Mouse (Mus musculus): ENCODE results near the gene Cdx2. TPM values are rescaled to one million over a fixed set of nuclear protein-coding genes. Genes with fewer than 3 reads are reported as not detected.

Gene Cdx2
- polyA plus RNA-seq, 1 experiment = not detected

GRCm38 (mm10) chr5:147277547-147277925, 29.5 kb downstream of the Cdx2 start:
- no peaks in the 10 kb centered on the region for H3K79me2 ChIP-seq (ENCODE audit: control insufficient read depth, insufficient read depth)
- no peak overlapping the region for H3K4me3 ChIP-seq (ENCODE audit: insufficient read depth, poor library complexity, severe bottlenecking)
- peaks cover 69% of the 10 kb centered on the region for H3K27me3 ChIP-seq (ENCODE audit: control insufficient read depth, insufficient read depth, insufficient read length)
- H3K79me3 ChIP-seq (ENCODE audit: low read depth) = no peaks in the 10 kb centered on the region
- no peaks in the 10 kb centered on the region for H3K36me3 ChIP-seq (ENCODE audit: control insufficient read depth, insufficient read depth)
- TF ChIP-seq MAX (IDR thresholded peaks at IDR 0.05) (no peak), MYOD1 (IDR thresholded peaks at IDR 0.05; ENCODE audit: control insufficient read depth, insufficient read length, low read depth) (no peak)
- H3ac ChIP-seq (ENCODE audit: control insufficient read depth, insufficient read length, low read depth) = no peak overlapping the region

DNA sequence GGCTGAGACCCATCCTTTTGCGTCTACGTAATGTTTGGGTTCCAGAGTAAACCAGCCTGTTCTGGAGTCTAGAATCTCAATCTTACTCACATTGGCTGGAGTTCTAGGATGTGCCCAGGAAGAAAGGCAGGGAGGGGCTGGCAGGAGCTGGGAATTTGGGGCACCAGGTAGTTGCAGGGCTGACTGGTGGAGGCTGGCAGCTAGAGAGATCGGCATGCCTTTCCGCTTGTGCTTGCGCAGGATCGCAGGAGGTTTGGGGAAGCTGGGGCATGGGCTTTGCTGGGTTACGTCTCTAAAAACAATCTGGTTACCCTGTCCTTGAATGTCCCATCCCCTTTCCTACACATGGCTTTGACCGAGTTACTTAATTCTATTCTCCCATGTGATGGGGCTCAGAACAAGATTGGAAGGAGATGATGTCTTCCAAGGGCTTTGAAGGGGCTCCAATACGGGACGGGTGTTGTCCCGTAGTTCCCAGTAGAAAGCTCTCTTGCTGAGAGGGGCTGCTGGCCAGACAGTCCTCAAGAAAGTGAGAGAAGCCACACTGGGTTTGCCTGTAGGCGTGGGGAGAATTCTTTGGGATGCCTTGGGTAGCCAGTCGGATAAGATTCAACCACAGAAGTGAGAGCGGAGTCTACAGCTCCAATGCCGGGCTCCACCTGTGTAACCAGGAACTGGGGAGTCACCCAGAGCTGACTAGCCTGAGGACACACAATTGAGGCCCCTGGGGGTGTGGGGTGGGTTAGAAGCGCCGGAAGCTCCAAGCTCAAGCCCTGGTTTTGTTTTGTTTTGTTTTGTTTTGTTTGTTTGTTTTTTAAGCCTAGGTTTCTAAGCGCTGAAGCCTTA, 30.1 kb downstream of the Cdx2 start:
- H3K27me3 ChIP-seq (ENCODE audit: control insufficient read depth, insufficient read depth, insufficient read length) = peaks cover 75% of the 10 kb centered on the region
- H3K36me3 ChIP-seq (ENCODE audit: control insufficient read depth, insufficient read depth) = no peaks in the 10 kb centered on the region
- TF ChIP-seq USF1 (IDR thresholded peaks at IDR 0.05; ENCODE audit: low read depth) (no peak), CEBPB (IDR thresholded peaks at IDR 0.05; ENCODE audit: low read depth) (no peak), MYOD1 (IDR thresholded peaks at IDR 0.05; ENCODE audit: control insufficient read depth, insufficient read length, low read depth) (no peak), MYOG (IDR thresholded peaks at IDR 0.05; ENCODE audit: control insufficient read depth, extremely low read depth, insufficient read length) (no peak), FOSL1 (IDR thresholded peaks at IDR 0.05; ENCODE audit: insufficient read depth, low read length, poor library complexity, severe bottlenecking) (no peak), MAX (IDR thresholded peaks at IDR 0.05) (no peak), CTCF (IDR thresholded peaks at IDR 0.05; ENCODE audit: control insufficient read depth, insufficient read depth, insufficient read length) (no peak)

GRCm38 (mm10) chr5:147275761-147276160, 31.3 kb downstream of the Cdx2 start:
- Histone ChIP-seq H3K79me2 (ENCODE audit: control insufficient read depth, insufficient read depth) (no peaks in the 10 kb centered on the region), H3K36me3 (ENCODE audit: control insufficient read depth, insufficient read depth) (no peaks in the 10 kb centered on the region), H3K4me3 (ENCODE audit: insufficient read depth, poor library complexity, severe bottlenecking) (no peak overlapping the region), H3K27me3 (ENCODE audit: control insufficient read depth, insufficient read depth, insufficient read length) (peaks cover 83% of the 10 kb centered on the region), H3K79me3 (ENCODE audit: low read depth) (no peaks in the 10 kb centered on the region), H3ac (ENCODE audit: control insufficient read depth, insufficient read length, low read depth) (no peak overlapping the region)
- TF ChIP-seq MYOG (IDR thresholded peaks at IDR 0.05; ENCODE audit: control insufficient read depth, extremely low read depth, insufficient read length) (no peak), MAX (IDR thresholded peaks at IDR 0.05) (no peak), MYOD1 (IDR thresholded peaks at IDR 0.05; ENCODE audit: control insufficient read depth, insufficient read length, low read depth) (no peak), CTCF (IDR thresholded peaks at IDR 0.05; ENCODE audit: control insufficient read depth, insufficient read depth, insufficient read length) (no peak), CEBPB (IDR thresholded peaks at IDR 0.05; ENCODE audit: low read depth) (no peak), USF1 (IDR thresholded peaks at IDR 0.05; ENCODE audit: low read depth) (no peak), FOSL1 (IDR thresholded peaks at IDR 0.05; ENCODE audit: insufficient read depth, low read length, poor library complexity, severe bottlenecking) (no peak)

More for the DNA sequence above, 30.1 kb downstream of the Cdx2 start:
- H3K4me3 ChIP-seq (ENCODE audit: insufficient read depth, poor library complexity, severe bottlenecking) = no peak overlapping the region
- H3K79me2 ChIP-seq (ENCODE audit: control insufficient read depth, insufficient read depth) = no peaks in the 10 kb centered on the region
- H3K79me3 ChIP-seq (ENCODE audit: low read depth) = no peaks in the 10 kb centered on the region
- no peak overlapping the region for H3ac ChIP-seq (ENCODE audit: control insufficient read depth, insufficient read length, low read depth)

GRCm38 (mm10) chr5:147274174-147275141, 32.6 kb downstream of the Cdx2 start:
- no peaks in the 10 kb centered on the region for H3K36me3 ChIP-seq (ENCODE audit: control insufficient read depth, insufficient read depth)
- no peaks in the 10 kb centered on the region for H3K79me3 ChIP-seq (ENCODE audit: low read depth)
- H3K27me3 ChIP-seq (ENCODE audit: control insufficient read depth, insufficient read depth, insufficient read length) = peaks cover 88% of the 10 kb centered on the region
- no peak overlapping the region for H3ac ChIP-seq (ENCODE audit: control insufficient read depth, insufficient read length, low read depth)
- no peaks in the 10 kb centered on the region for H3K79me2 ChIP-seq (ENCODE audit: control insufficient read depth, insufficient read depth)
- H3K4me3 ChIP-seq (ENCODE audit: insufficient read depth, poor library complexity, severe bottlenecking) = no peak overlapping the region
- TF ChIP-seq MYOG (IDR thresholded peaks at IDR 0.05; ENCODE audit: control insufficient read depth, extremely low read depth, insufficient read length) (no peak), MYOD1 (IDR thresholded peaks at IDR 0.05; ENCODE audit: control insufficient read depth, insufficient read length, low read depth) (no peak), CTCF (IDR thresholded peaks at IDR 0.05; ENCODE audit: control insufficient read depth, insufficient read depth, insufficient read length) (no peak), FOSL1 (IDR thresholded peaks at IDR 0.05; ENCODE audit: insufficient read depth, low read length, poor library complexity, severe bottlenecking) (no peak), USF1 (IDR thresholded peaks at IDR 0.05; ENCODE audit: low read depth) (no peak), MAX (IDR thresholded peaks at IDR 0.05) (no peak)

GRCm38 (mm10) chr5:147272808-147273345, 34.2 kb downstream of the Cdx2 start:
- H3K27me3 ChIP-seq (ENCODE audit: control insufficient read depth, insufficient read depth, insufficient read length) = peaks cover 87% of the 10 kb centered on the region
- no peaks in the 10 kb centered on the region for H3K79me3 ChIP-seq (ENCODE audit: low read depth)
- no peaks in the 10 kb centered on the region for H3K36me3 ChIP-seq (ENCODE audit: control insufficient read depth, insufficient read depth)
- no peak overlapping the region for H3ac ChIP-seq (ENCODE audit: control insufficient read depth, insufficient read length, low read depth)
- TF ChIP-seq CTCF (IDR thresholded peaks at IDR 0.05; ENCODE audit: control insufficient read depth, insufficient read depth, insufficient read length) = no peak
- no peak for TF ChIP-seq MYOD1 (IDR thresholded peaks at IDR 0.05; ENCODE audit: control insufficient read depth, insufficient read length, low read depth)
- no peak for TF ChIP-seq FOSL1 (IDR thresholded peaks at IDR 0.05; ENCODE audit: insufficient read depth, low read length, poor library complexity, severe bottlenecking)
- no peak for TF ChIP-seq MAX (IDR thresholded peaks at IDR 0.05)
- TF ChIP-seq MYOG (IDR thresholded peaks at IDR 0.05; ENCODE audit: control insufficient read depth, extremely low read depth, insufficient read length) = no peak
- TF ChIP-seq USF1 (IDR thresholded peaks at IDR 0.05; ENCODE audit: low read depth) = no peak
- no peak for TF ChIP-seq CEBPB (IDR thresholded peaks at IDR 0.05; ENCODE audit: low read depth)
- no peak overlapping the region for H3K4me3 ChIP-seq (ENCODE audit: insufficient read depth, poor library complexity, severe bottlenecking)
- no peaks in the 10 kb centered on the region for H3K79me2 ChIP-seq (ENCODE audit: control insufficient read depth, insufficient read depth)
